Mouse (Mus musculus) forebrain, embryonic 14.5 days (tissue): ENCODE measurements around the gene Isl1. TPM values are rescaled to one million over a fixed set of nuclear protein-coding genes. Genes with fewer than 3 reads are reported as not detected.
A peak's percentile ranks its signal among the peaks of the same experiment; 100 is the strongest.

Experiments used
- ATAC-seq: fragments of 200-750 bp; cut with Nextera tagmentation; 2 replicates; pipeline ENCODE4 v1.8.0; 2017; ENCODE audit warnings: mild to moderate bottlenecking, moderate library complexity
- DNase-seq: peaks from one replicate; pipeline ENCODE4 v3.0.0-alpha.2; 2015; ENCODE audit warnings: low spot score
- H3K27ac ChIP-seq: fragments of 300-500 bp; sonication (generic); 2 replicates; pipeline ENCODE4 v1.5.1; 2014; ENCODE audit warnings: low read depth, mild to moderate bottlenecking, control low read depth, low read length, moderate library complexity
- H3K27me3 ChIP-seq: fragments of 300-500 bp; sonication (generic); replicated peaks from 2 replicates; pipeline ENCODE4 v1.6.1; 2014; ENCODE audit warnings: low read length, control low read depth, mixed read lengths; ENCODE audit not compliant: control insufficient read depth, insufficient read depth
- H3K36me3 ChIP-seq: fragments of 300-500 bp; sonication (generic); 2 replicates; pipeline ENCODE4 v1.6.1; 2014; ENCODE audit warnings: low read length, control low read depth; ENCODE audit not compliant: control insufficient read depth, insufficient read depth
- H3K4me1 ChIP-seq: fragments of 300-500 bp; sonication (generic); 2 replicates; pipeline ENCODE4 v1.6.1; 2014; ENCODE audit warnings: antibody characterized with exemption, low read length, control low read depth; ENCODE audit not compliant: control insufficient read depth, insufficient read depth
- H3K4me2 ChIP-seq: fragments of 300-500 bp; sonication (generic); 2 replicates; pipeline ENCODE4 v1.6.1; 2014; ENCODE audit warnings: mild to moderate bottlenecking, control low read depth, low read length
- H3K4me3 ChIP-seq: fragments of 300-500 bp; sonication (generic); 2 replicates; pipeline ENCODE4 v1.5.1; 2014; ENCODE audit warnings: low read depth, low read length, control low read depth
- H3K9ac ChIP-seq: fragments of 300-500 bp; sonication (generic); 2 replicates; pipeline ENCODE4 v1.6.1; 2014; ENCODE audit warnings: mild to moderate bottlenecking, low read length, control low read depth, moderate library complexity
- H3K9me3 ChIP-seq: fragments of 300-500 bp; sonication (generic); replicated peaks from 2 replicates; pipeline ENCODE4 v1.6.1; 2016; ENCODE audit warnings: low read length, control low read depth, mixed read lengths; ENCODE audit not compliant: control insufficient read depth
- WGBS: fragments of 180-500 bp; shearing (Covaris S2); extraction: QIAGEN DNeasy Blood & Tissue Kit; methylation state at CpG from one replicate; pipeline ENCODE4 v1.1.7; 2014; 5-methylcytosine and 5-hydroxymethylcytosine counted together
- polyA plus RNA-seq: library from polyadenylated mRNA; unstranded; fragments of >200 nt; fragmentation: Nextera tagmentation; extraction: Ambion mirVana; gene quantifications from 2 replicates; pipeline ENCODE4 v1.2.1, GENCODE M21; 2014

The Isl1 gene
- polyA plus RNA-seq, 1 experiment from 2014 or later = 81.8 TPM

- 60% methylated on average over 9 of the region's 9 CpGs for WGBS
- DNase-seq (no peak), ATAC-seq (0 out of 2 replicates have a peak, but pooled peaks have one; percentile 23)
- H3K36me3 ChIP-seq = no peaks in the 10 kb centered on the region
- H3K9me3 ChIP-seq = no peaks in the 10 kb centered on the region
- H3K9ac ChIP-seq = no peak overlapping the region
- H3K4me3 ChIP-seq = no peak overlapping the region
- no peak overlapping the region for H3K4me2 ChIP-seq
- no peaks in the 10 kb centered on the region for H3K4me1 ChIP-seq
- no peak overlapping the region for H3K27ac ChIP-seq
- no peaks in the 10 kb centered on the region for H3K27me3 ChIP-seq
Observed at GRCm38 (mm10) chr13:116279207-116279772, 30.2 kb downstream of the Isl1 start.
